Mouse (Mus musculus) MEL (cell line): ENCODE measurements around the gene Grip1. TPM values are rescaled to one million over a fixed set of nuclear protein-coding genes. Genes with fewer than 3 reads are reported as not detected.

Experiments used
- DNase-seq: peaks from one replicate; pipeline ENCODE4 v3.0.0; 2011; ENCODE audit warnings: low read depth, low spot score
- H3K27ac ChIP-seq: 2 replicates; pipeline ENCODE4 v1.5.1; 2012; ENCODE audit warnings: low read depth, mild to moderate bottlenecking, control low read depth, low read length, moderate library complexity; ENCODE audit not compliant: control insufficient read depth
- H3K27me3 ChIP-seq, 2 experiments: fragments of 150-350 bp in 1 of 2; sonication (generic) in 1 of 2; 2 replicates each; pipeline ENCODE4 v1.6.1; 2012; ENCODE audit warnings: low read length in 2 of 2, mild to moderate bottlenecking in 2 of 2, improper control_type of control experiment in 1 of 2, moderate library complexity in 1 of 2; ENCODE audit not compliant: insufficient read depth in 2 of 2, control insufficient read depth in 1 of 2
- H3K36me3 ChIP-seq, 2 experiments: 2 replicates each; pipeline ENCODE4 v1.6.1; 2012 to 2014; ENCODE audit warnings: low read length in 2 of 2, improper control_type of control experiment in 1 of 2, inconsistent platforms in 1 of 2, mild to moderate bottlenecking in 1 of 2; ENCODE audit not compliant: insufficient read depth in 2 of 2, control insufficient read depth in 1 of 2
- H3K4me1 ChIP-seq, 2 experiments: fragments of 150-350 bp in 1 of 2; sonication (generic) in 1 of 2; 2 replicates each; pipeline ENCODE4 v1.6.1; 2012; ENCODE audit warnings: low read length in 2 of 2, improper control_type of control experiment in 1 of 2, mild to moderate bottlenecking in 1 of 2; ENCODE audit not compliant: insufficient read depth in 2 of 2, control insufficient read depth in 1 of 2
- H3K4me3 ChIP-seq, 2 experiments: fragments of 150-350 bp in 1 of 2; sonication (generic) in 1 of 2; 2 replicates each; pipeline ENCODE4 v1.5.1; 2012; ENCODE audit warnings: low read depth in 2 of 2, low read length in 2 of 2, mild to moderate bottlenecking in 2 of 2, moderate library complexity in 2 of 2, control low read depth in 1 of 2, improper control_type of control experiment in 1 of 2; ENCODE audit not compliant: control insufficient read depth in 1 of 2, insufficient read depth in 1 of 2
- H3K79me2 ChIP-seq: 2 replicates; pipeline ENCODE4 v1.6.1; 2012; ENCODE audit warnings: mild to moderate bottlenecking, low read length, moderate library complexity; ENCODE audit not compliant: control insufficient read depth, poor library complexity, insufficient read depth
- H3K9ac ChIP-seq: 2 replicates; pipeline ENCODE4 v1.6.1; 2012; ENCODE audit warnings: low read depth, mild to moderate bottlenecking, control low read depth, low read length, moderate library complexity; ENCODE audit not compliant: control insufficient read depth, poor library complexity, severe bottlenecking
- H3K9me3 ChIP-seq: fragments of 150-350 bp; sonication (generic); replicated peaks from 2 replicates; pipeline ENCODE4 v1.6.1; 2012; ENCODE audit warnings: mild to moderate bottlenecking, low read length, improper control_type of control experiment, moderate library complexity; ENCODE audit not compliant: insufficient read depth
- BHLHE40 ChIP-seq: IDR thresholded peaks from 2 replicates; pipeline ENCODE4 v1.6.1; 2012; ENCODE audit warnings: low read depth, mild to moderate bottlenecking, inconsistent platforms, low read length, improper control_type of control experiment, borderline replicate concordance
- CHD1 ChIP-seq: IDR thresholded peaks from 2 replicates; pipeline ENCODE4 v1.6.1; 2012; ENCODE audit warnings: low read depth, mild to moderate bottlenecking, inconsistent platforms, low read length, improper control_type of control experiment
- CHD2 ChIP-seq: IDR thresholded peaks from 2 replicates; pipeline ENCODE4 v1.6.1; 2011; ENCODE audit warnings: low read length, improper control_type of control experiment
- CTCF ChIP-seq, 3 experiments: IDR thresholded peaks in 2 of 3; conservative IDR thresholded peaks in 1 of 3; 2 replicates each; pipeline ENCODE4 v1.5.1; 2011 to 2012; ENCODE audit warnings: low read length in 3 of 3, low read depth in 2 of 3, mild to moderate bottlenecking in 2 of 3, improper control_type of control experiment in 1 of 3, inconsistent platforms in 1 of 3, mixed read lengths in 1 of 3, moderate library complexity in 1 of 3; ENCODE audit not compliant: control insufficient read depth in 1 of 3, insufficient read depth in 1 of 3, poor library complexity in 1 of 3, severe bottlenecking in 1 of 3
- ETS1 ChIP-seq: IDR thresholded peaks from 2 replicates; pipeline ENCODE4 v1.6.1; 2012; ENCODE audit warnings: low read depth, mild to moderate bottlenecking, inconsistent platforms, low read length, improper control_type of control experiment, moderate library complexity
- GABPA ChIP-seq: IDR thresholded peaks from 2 replicates; pipeline ENCODE4 v1.6.1; 2012; ENCODE audit warnings: low read depth, mild to moderate bottlenecking, inconsistent platforms, low read length, improper control_type of control experiment, moderate library complexity
- GATA1 ChIP-seq: IDR thresholded peaks from 2 replicates; pipeline ENCODE4 v1.6.1; 2011; ENCODE audit warnings: low read depth, low read length, improper control_type of control experiment
- HCFC1 ChIP-seq: IDR thresholded peaks from 2 replicates; pipeline ENCODE4 v1.6.1; 2012; ENCODE audit warnings: low read depth, mild to moderate bottlenecking, inconsistent platforms, low read length, improper control_type of control experiment, moderate library complexity
- MAFK ChIP-seq: IDR thresholded peaks from 2 replicates; pipeline ENCODE4 v1.6.1; 2011; ENCODE audit warnings: low read depth, mild to moderate bottlenecking, low read length, improper control_type of control experiment, borderline replicate concordance
- MEF2A ChIP-seq: IDR thresholded peaks from 2 replicates; pipeline ENCODE4 v1.6.1; 2014; ENCODE audit warnings: low read depth, mild to moderate bottlenecking, inconsistent platforms, low read length, improper control_type of control experiment; ENCODE audit not compliant: poor library complexity, insufficient replicate concordance, severe bottlenecking; ENCODE audit errors: extremely low read depth
- MYB ChIP-seq: IDR thresholded peaks from 2 replicates; pipeline ENCODE4 v1.6.1; 2011; ENCODE audit warnings: mild to moderate bottlenecking, low read depth, low read length, improper control_type of control experiment
- NELFE ChIP-seq: IDR thresholded peaks from 2 replicates; pipeline ENCODE4 v1.6.1; 2011; ENCODE audit warnings: low read depth, low read length, improper control_type of control experiment
- SIN3A ChIP-seq: IDR thresholded peaks from 2 replicates; pipeline ENCODE4 v1.6.1; 2012; ENCODE audit warnings: low read length, improper control_type of control experiment, inconsistent platforms
- SMC3 ChIP-seq: IDR thresholded peaks from 2 replicates; pipeline ENCODE4 v1.6.1; 2011; ENCODE audit warnings: low read depth, low read length, improper control_type of control experiment
- TCF12 ChIP-seq: IDR thresholded peaks from 2 replicates; pipeline ENCODE4 v1.6.1; 2014; ENCODE audit warnings: low read depth, mild to moderate bottlenecking, inconsistent platforms, low read length, improper control_type of control experiment, moderate library complexity
- UBTF ChIP-seq: IDR thresholded peaks from 2 replicates; pipeline ENCODE4 v1.6.1; 2012; ENCODE audit warnings: low read depth, mild to moderate bottlenecking, inconsistent platforms, low read length, improper control_type of control experiment, moderate library complexity, borderline replicate concordance; ENCODE audit not compliant: insufficient read depth
- ZC3H11A ChIP-seq: IDR thresholded peaks from 2 replicates; pipeline ENCODE4 v1.6.1; 2012; ENCODE audit warnings: low read depth, mild to moderate bottlenecking, inconsistent platforms, low read length, improper control_type of control experiment
- ZKSCAN1 ChIP-seq: IDR thresholded peaks from 2 replicates; pipeline ENCODE4 v1.6.1; 2012; ENCODE audit warnings: low read depth, mild to moderate bottlenecking, inconsistent platforms, low read length, improper control_type of control experiment, moderate library complexity
- ZMIZ1 ChIP-seq: IDR thresholded peaks from 2 replicates; pipeline ENCODE4 v1.6.1; 2012; ENCODE audit warnings: low read depth, mild to moderate bottlenecking, inconsistent platforms, low read length, improper control_type of control experiment, moderate library complexity
- ZNF384 ChIP-seq: IDR thresholded peaks from 2 replicates; pipeline ENCODE4 v1.6.1; 2012; ENCODE audit warnings: low read depth, mild to moderate bottlenecking, inconsistent platforms, low read length, improper control_type of control experiment
- polyA plus RNA-seq, 2 experiments: library from polyadenylated mRNA; stranded (reverse) in 1 of 2; unstranded in 1 of 2; fragments of >175 nt in 1 of 2; fragments of >200 nt in 1 of 2; gene quantifications; 2 replicates each; pipeline versions ENCODE4 v1.2.1 to v1.2.4; 2012; ENCODE audit warnings: low replicate concordance in 2 of 2, low read depth in 1 of 2; ENCODE audit not compliant: insufficient read length in 2 of 2, insufficient read depth in 1 of 2, missing spikeins in 1 of 2
- total RNA-seq: library from RNA; depleted of rRNA; stranded (reverse); fragments of 300-350 nt; gene quantifications from 2 replicates; pipeline ENCODE4 v1.2.3, GENCODE M21; 2012

Gene Grip1
- total and polyA plus RNA-seq, 3 experiments = 0.04 TPM; not detected in 2

DNA sequence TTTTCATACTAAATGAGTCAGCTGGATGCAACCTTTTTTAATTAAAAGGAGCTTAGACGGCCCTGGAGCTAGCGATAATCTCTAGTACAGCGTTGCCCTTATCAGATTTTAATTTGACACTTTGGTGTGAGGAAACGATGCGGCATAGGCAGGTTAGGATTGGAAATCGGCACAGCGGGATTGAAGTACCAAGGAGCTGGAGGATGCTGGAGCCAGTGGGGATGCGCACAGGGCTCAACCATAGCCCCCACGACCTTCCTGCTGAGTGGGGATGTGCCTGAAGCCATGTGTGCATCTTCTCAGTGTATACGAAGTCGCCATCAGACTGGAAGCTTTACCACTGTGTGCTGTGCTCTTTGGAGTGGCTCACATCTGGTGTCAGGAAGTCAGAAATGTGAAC, 526.4 kb downstream of the Grip1 start:
- Histone ChIP-seq H3K9ac (no peak overlapping the region), H3K9me3 (no peaks in the 10 kb centered on the region), H3K4me1 (no peaks in the 10 kb centered on the region), H3K27me3 (no peaks in the 10 kb centered on the region), H3K27ac (no peak overlapping the region), H3K4me3 (no peak overlapping the region), H3K79me2 (no peaks in the 10 kb centered on the region), H3K36me3 (no peaks in the 10 kb centered on the region)
- DNase-seq = no peak
- TF ChIP-seq ZC3H11A (no peak), MAFK (no peak), ZNF384 (no peak), ZMIZ1 (no peak), MYB (no peak), CHD1 (no peak), ETS1 (no peak), SIN3A (no peak), CTCF (IDR thresholded peaks at IDR 0.05 in 2 of 3, conservative IDR thresholded peaks at IDR 0.05 in 1 of 3; ENCODE audit: control insufficient read depth in 1 of 3, insufficient read depth in 1 of 3, low read depth in 2 of 3, low read length in 3 of 3, poor library complexity in 1 of 3, severe bottlenecking in 1 of 3) (no peak), ZKSCAN1 (no peak), SMC3 (no peak), TCF12 (no peak), GATA1 (no peak), CHD2 (no peak), UBTF (no peak), BHLHE40 (no peak), HCFC1 (no peak)

- Histone ChIP-seq H3K9me3 (no peaks in the 10 kb centered on the region), H3K4me3 (no peak overlapping the region), H3K27me3 (no peaks in the 10 kb centered on the region), H3K4me1 (no peaks in the 10 kb centered on the region), H3K36me3 (no peaks in the 10 kb centered on the region), H3K27ac (no peak overlapping the region), H3K9ac (no peak overlapping the region), H3K79me2 (no peaks in the 10 kb centered on the region)
- DNase-seq = no peak
- no peak for TF ChIP-seq MAFK
- TF ChIP-seq GABPA = no peak
- no peak for TF ChIP-seq MEF2A
- TF ChIP-seq ETS1 = no peak
- TF ChIP-seq NELFE = no peak
These were observed 530.7 kb downstream of the Grip1 start for GRCm38 (mm10) chr10:119984299-119984698.
